Mouse (Mus musculus): ENCODE data around the gene Tnfsf18. TPM values are rescaled to one million over a fixed set of nuclear protein-coding genes. Genes with fewer than 3 reads are reported as not detected.

Gene Tnfsf18
- not detected in 2 replicates for polyA plus RNA-seq (2015; fragmentation: Nextera tagmentation; extraction: Ambion mirVana)

- Histone ChIP-seq H3K27ac (no peak within 1 kb of the TSS), H3K9me3 (no peaks in the 10 kb centered on the region), H3K36me3 (no peaks in the 10 kb centered on the region), H3K9ac (no peak within 1 kb of the TSS), H3K4me2 (no peak within 1 kb of the TSS), H3K27me3 (no peaks in the 10 kb centered on the region), H3K4me1 (replicated peaks) (no peaks in the 10 kb centered on the region), H3K4me3 (no peak within 1 kb of the TSS)
- WGBS, result 47% methylated on average over 8 of the region's 8 CpGs
- peak; percentile 57; the same call in 1 of the 2 replicates for ATAC-seq (ENCODE audit: low FRiP score)
These were observed at the start of gene Tnfsf18 for GRCm38 (mm10) chr1:161494343-161494742. Tnfsf18 (plus strand) TSS chr1:161494655.

- Histone ChIP-seq H3K27ac (no peak overlapping the region), H3K4me2 (no peak overlapping the region), H3K9me3 (no peaks in the 10 kb centered on the region), H3K27me3 (no peaks in the 10 kb centered on the region), H3K36me3 (no peaks in the 10 kb centered on the region), H3K4me1 (replicated peaks) (peaks cover 7% of the 10 kb centered on the region; the same call in 1 of the 2 replicates), H3K4me3 (no peak overlapping the region), H3K9ac (no peak overlapping the region)
- ATAC-seq (ENCODE audit: low FRiP score), result no peak
- WGBS, result 61% methylated on average over 7 of the region's 7 CpGs
These were observed 49.6 kb upstream of the Tnfsf18 start for GRCm38 (mm10) chr1:161444858-161445257.

DNA sequence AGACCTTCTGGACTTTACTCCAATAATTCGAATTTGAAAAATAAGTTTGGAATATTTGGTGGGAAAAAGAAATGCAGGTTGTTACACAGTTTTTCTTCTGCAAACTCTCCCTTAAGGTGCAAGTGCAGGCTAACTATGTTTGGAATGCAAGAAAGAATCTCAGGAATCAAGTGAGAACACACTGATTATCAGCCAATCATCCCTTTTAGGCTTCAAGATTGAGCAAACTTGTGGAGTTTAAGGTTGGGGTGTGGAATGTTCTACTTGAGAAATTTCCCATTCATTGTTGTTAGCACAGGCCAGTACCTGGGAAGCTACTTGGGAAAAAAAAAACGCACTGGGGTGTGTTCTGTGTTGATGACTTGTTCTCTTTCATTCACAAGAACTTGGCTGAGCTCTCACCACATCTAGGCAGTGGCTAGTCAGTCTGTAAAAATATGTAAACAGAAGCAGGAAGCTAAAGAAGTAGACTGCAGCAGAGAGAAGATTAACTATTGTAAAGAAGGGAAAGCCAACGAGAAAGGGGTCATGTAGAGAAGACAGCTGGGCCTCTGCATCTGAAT lies 42.7 kb upstream of the Tnfsf18 start:
- Histone ChIP-seq H3K27me3 (no peaks in the 10 kb centered on the region), H3K27ac (no peak overlapping the region), H3K36me3 (no peaks in the 10 kb centered on the region), H3K4me2 (no peak overlapping the region), H3K9me3 (no peaks in the 10 kb centered on the region), H3K9ac (no peak overlapping the region), H3K4me3 (no peak overlapping the region), H3K4me1 (replicated peaks) (no peaks in the 10 kb centered on the region)
- WGBS, result 60% methylated on average over 3 of the region's 3 CpGs
- ATAC-seq (ENCODE audit: low FRiP score), result no peak

DNA sequence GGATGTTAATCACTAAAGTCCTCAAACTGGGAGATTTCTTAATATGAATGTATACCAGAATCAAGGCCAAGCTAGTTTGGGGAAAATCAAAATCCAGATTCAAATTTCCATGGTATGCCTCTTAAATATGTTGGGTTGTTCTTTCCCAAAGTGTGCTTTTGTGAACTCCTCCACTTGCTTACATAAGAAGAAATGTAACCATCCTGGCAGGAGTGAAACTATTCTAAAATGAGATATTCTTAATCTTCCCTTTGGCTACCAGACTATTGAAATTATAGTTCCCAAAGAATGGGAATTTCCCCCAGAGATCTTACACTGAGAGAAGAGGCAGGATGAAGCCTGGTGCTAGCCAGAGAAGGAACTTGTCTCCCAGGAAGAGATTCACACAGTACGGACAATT lies 42.2 kb upstream of the Tnfsf18 start:
- 89% methylated on average over 1 of the region's 1 CpGs for WGBS
- H3K4me2 ChIP-seq, result no peak overlapping the region
- H3K9ac ChIP-seq, result no peak overlapping the region
- no peaks in the 10 kb centered on the region for H3K27me3 ChIP-seq
- no peak overlapping the region for H3K4me3 ChIP-seq
- no peaks in the 10 kb centered on the region for H3K4me1 ChIP-seq (replicated peaks)
- no peak for ATAC-seq (ENCODE audit: low FRiP score)
- no peaks in the 10 kb centered on the region for H3K9me3 ChIP-seq
- H3K36me3 ChIP-seq, result no peaks in the 10 kb centered on the region
- no peak overlapping the region for H3K27ac ChIP-seq

DNA sequence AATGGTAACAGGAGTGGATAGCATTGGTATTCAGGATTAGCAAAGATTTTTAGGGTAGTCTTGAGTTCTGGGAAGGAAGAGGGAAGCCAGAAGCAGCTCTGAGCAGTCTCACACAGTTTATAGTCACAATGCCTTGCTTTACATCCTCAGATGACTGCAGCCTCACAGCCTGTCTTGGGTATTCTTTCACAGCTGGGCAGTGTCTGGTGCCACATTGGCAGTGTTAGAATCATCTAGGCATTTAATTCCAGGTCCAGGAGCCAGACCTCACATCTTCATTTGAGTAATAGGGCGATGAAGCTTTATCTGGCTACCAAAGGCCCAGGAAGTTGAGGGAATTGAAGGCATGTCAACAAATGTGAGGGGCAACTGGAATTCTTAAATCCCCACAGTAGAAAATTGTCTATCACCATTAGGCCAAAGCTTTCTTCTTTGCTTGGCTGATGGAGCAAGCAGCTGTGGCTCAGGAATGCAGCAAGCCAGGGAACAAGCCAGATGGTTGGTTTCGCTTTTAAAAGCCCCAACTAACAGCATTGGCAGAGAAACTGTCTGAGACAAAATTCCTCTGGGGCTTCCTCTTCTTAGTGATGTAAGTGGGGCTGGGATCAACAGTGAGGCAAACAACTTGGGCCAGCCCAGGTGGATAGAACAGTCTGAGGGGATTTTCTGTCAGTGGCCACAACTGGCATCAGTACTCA lies 30.9 kb upstream of the Tnfsf18 start:
- Histone ChIP-seq H3K4me3 (no peak overlapping the region), H3K36me3 (no peaks in the 10 kb centered on the region), H3K4me2 (no peak overlapping the region), H3K9ac (no peak overlapping the region), H3K4me1 (replicated peaks) (no peaks in the 10 kb centered on the region), H3K9me3 (no peaks in the 10 kb centered on the region), H3K27ac (no peak overlapping the region), H3K27me3 (no peaks in the 10 kb centered on the region)
- ATAC-seq (ENCODE audit: low FRiP score), result no peak
- WGBS, result 76% methylated on average over 2 of the region's 2 CpGs

GRCm38 (mm10) chr1:161477221-161477620 lies 17.2 kb upstream of the Tnfsf18 start:
- WGBS, result 87% methylated on average over 3 of the region's 3 CpGs

GRCm38 (mm10) chr1:161479854-161480253 lies 14.6 kb upstream of the Tnfsf18 start:
- Histone ChIP-seq H3K4me1 (replicated peaks) (no peaks in the 10 kb centered on the region), H3K27me3 (no peaks in the 10 kb centered on the region), H3K4me3 (no peak overlapping the region), H3K4me2 (no peak overlapping the region), H3K27ac (no peak overlapping the region), H3K36me3 (no peaks in the 10 kb centered on the region), H3K9ac (no peak overlapping the region), H3K9me3 (no peaks in the 10 kb centered on the region)
- no peak for ATAC-seq (ENCODE audit: low FRiP score)
- WGBS, result 96% methylated on average over 1 of the region's 1 CpGs

More at GRCm38 (mm10) chr1:161477221-161477620, 17.2 kb upstream of the Tnfsf18 start:
- H3K9ac ChIP-seq, result no peak overlapping the region
- no peak overlapping the region for H3K27ac ChIP-seq
- H3K4me1 ChIP-seq (replicated peaks), result no peaks in the 10 kb centered on the region
- H3K36me3 ChIP-seq, result no peaks in the 10 kb centered on the region
- H3K4me3 ChIP-seq, result no peak overlapping the region
- no peaks in the 10 kb centered on the region for H3K27me3 ChIP-seq
- ATAC-seq (ENCODE audit: low FRiP score), result no peak
- no peaks in the 10 kb centered on the region for H3K9me3 ChIP-seq
- H3K4me2 ChIP-seq, result no peak overlapping the region

GRCm38 (mm10) chr1:161482211-161482610 lies 12.2 kb upstream of the Tnfsf18 start:
- Histone ChIP-seq H3K9ac (no peak overlapping the region), H3K4me1 (replicated peaks) (no peaks in the 10 kb centered on the region), H3K27me3 (no peaks in the 10 kb centered on the region), H3K4me3 (no peak overlapping the region), H3K4me2 (no peak overlapping the region), H3K36me3 (no peaks in the 10 kb centered on the region), H3K27ac (no peak overlapping the region), H3K9me3 (no peaks in the 10 kb centered on the region)
- 87% methylated on average over 3 of the region's 3 CpGs for WGBS
- no peak for ATAC-seq (ENCODE audit: low FRiP score)

DNA sequence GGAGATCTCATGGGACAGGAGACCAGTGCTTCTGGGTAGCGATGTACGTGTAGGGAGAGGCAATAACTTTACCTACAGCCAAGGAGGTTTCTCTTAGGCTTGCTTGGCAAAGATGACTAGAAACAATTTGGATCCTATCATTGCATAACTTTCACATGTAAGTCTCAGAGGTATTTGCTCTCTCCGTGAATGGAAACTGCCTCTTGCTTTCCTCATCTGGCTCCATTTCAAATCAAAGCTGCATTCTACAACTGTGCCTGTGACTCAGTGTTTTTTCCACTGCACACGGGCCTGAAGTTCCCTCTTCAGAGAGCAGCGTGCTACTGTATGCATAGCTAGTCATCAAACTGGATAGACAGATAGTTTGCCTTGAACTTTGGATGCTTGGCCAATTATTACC lies 7.4 kb upstream of the Tnfsf18 start:
- Histone ChIP-seq H3K4me3 (no peak overlapping the region), H3K36me3 (no peaks in the 10 kb centered on the region), H3K9me3 (no peaks in the 10 kb centered on the region), H3K27ac (no peak overlapping the region), H3K9ac (no peak overlapping the region), H3K27me3 (no peaks in the 10 kb centered on the region), H3K4me2 (no peak overlapping the region), H3K4me1 (replicated peaks) (no peaks in the 10 kb centered on the region)
- ATAC-seq (ENCODE audit: low FRiP score), result no peak
- WGBS, result 88% methylated on average over 5 of the region's 5 CpGs

DNA sequence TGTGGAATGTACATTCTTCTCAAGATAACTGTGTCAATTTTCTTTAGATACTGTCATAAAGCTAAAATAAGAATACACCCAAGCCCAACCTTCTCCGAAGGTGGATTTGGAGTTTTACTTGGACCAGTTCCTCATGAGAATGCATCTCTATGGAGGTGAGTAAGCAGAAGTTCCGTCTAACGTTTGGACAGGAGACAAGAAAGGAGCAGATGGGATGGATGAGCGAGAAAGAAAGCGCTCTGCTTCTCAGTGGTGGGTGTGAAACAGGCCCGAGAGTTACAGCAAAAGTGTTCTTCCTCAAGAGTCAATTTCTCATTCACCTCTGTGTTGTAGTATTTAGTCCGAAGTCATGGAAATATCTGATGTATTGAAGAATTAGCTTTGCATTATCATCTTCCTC lies 2.7 kb upstream of the Tnfsf18 start:
- 88% methylated on average over 7 of the region's 7 CpGs for WGBS
- Histone ChIP-seq H3K27ac (no peak overlapping the region), H3K4me3 (no peak overlapping the region), H3K4me2 (no peak overlapping the region), H3K4me1 (replicated peaks) (no peaks in the 10 kb centered on the region), H3K27me3 (no peaks in the 10 kb centered on the region), H3K36me3 (no peaks in the 10 kb centered on the region), H3K9me3 (no peaks in the 10 kb centered on the region), H3K9ac (no peak overlapping the region)
- no peak for ATAC-seq (ENCODE audit: low FRiP score)

- H3K4me3 ChIP-seq, result no peak overlapping the region
- 82% methylated on average over 7 of the region's 7 CpGs for WGBS
- no peaks in the 10 kb centered on the region for H3K36me3 ChIP-seq
- ATAC-seq (ENCODE audit: low FRiP score), result no peak
- no peaks in the 10 kb centered on the region for H3K9me3 ChIP-seq
- no peak overlapping the region for H3K4me2 ChIP-seq
- no peaks in the 10 kb centered on the region for H3K27me3 ChIP-seq
- H3K9ac ChIP-seq, result no peak overlapping the region
- H3K4me1 ChIP-seq (replicated peaks), result no peaks in the 10 kb centered on the region
- no peak overlapping the region for H3K27ac ChIP-seq
These were observed 2.6 kb downstream of the Tnfsf18 start for GRCm38 (mm10) chr1:161496866-161497645.

- Histone ChIP-seq H3K9ac (no peak overlapping the region), H3K27me3 (no peaks in the 10 kb centered on the region), H3K9me3 (no peaks in the 10 kb centered on the region), H3K36me3 (no peaks in the 10 kb centered on the region), H3K4me1 (replicated peaks) (no peaks in the 10 kb centered on the region), H3K4me2 (no peak overlapping the region), H3K27ac (no peak overlapping the region), H3K4me3 (no peak overlapping the region)
- 87% methylated on average over 6 of the region's 6 CpGs for WGBS
- no peak for ATAC-seq (ENCODE audit: low FRiP score)
These were observed 5.8 kb downstream of the Tnfsf18 start for GRCm38 (mm10) chr1:161500114-161500810.

Data from hindbrain, embryonic 13.5 days (tissue).